Mouse (Mus musculus) common myeloid progenitor, adult 5-6 weeks (primary cell): ENCODE results near the gene Palld. TPM values are rescaled to one million over a fixed set of nuclear protein-coding genes. Genes with fewer than 3 reads are reported as not detected.

Source experiments
- ATAC-seq: replicated peaks from 2 replicates; pipeline ENCODE4 v1.8.0; 2016; ENCODE audit warnings: low read depth, mild to moderate bottlenecking, moderate TSS enrichment, inconsistent platforms; ENCODE audit not compliant: poor library complexity, severe bottlenecking
- total RNA-seq: library from RNA; stranded (forward); fragments of 200-1000, 187-1606 nt; gene quantifications from 2 replicates; pipeline ENCODE4 v1.2.3, GENCODE M21; 2017

The Palld gene
- total RNA-seq, 1 experiment from 2014 or later = 0.46 TPM

GRCm38 (mm10) chr8:61645642-61646041, 256.8 kb downstream of the Palld start:
- no peak for ATAC-seq

GRCm38 (mm10) chr8:61643215-61643614, 259.3 kb downstream of the Palld start:
- 0 out of 2 replicates have a peak, but pooled peaks have one; percentile 29 for ATAC-seq

DNA sequence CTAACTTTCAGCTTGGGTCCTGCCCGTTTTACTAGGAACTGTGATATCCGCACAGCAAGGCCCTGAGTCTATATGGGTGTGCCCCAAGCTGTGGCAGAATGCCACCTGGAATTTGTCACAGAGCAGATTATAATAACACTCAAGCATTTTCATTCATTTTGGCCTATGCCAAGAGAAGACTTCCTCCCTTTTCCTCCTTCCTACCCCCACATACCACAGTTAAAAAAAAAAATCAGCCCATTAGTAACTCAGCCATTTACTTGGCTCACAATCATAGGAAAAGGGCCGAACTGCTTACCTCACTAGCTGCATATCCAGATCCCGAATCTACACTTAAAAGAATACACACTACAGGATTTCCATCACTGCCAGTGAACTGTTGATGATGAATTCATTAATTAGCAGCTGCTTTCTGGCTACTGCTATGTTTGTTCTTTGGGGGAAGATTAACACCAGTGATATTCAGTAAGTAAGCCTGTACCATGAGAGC, 260.1 kb downstream of the Palld start:
- no peak for ATAC-seq

DNA sequence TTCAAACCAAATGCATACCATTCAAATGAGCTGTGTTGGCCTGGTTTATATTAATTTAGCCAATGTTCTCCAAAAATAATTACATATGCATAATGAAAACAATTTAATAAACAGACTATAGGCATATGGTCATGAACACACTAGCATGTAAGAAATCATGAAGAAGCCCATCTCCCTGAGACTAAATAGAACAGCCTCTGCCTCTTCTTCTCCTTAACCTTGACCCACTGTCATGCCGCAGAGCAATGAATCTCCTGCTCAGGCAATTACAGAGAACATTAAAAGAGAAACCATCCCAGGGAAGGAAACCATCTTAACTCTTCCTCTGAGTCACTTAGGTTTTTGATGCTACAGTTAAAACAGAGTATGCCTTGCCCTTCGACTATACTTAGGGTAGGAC, 262.9 kb downstream of the Palld start:
- no peak for ATAC-seq

DNA sequence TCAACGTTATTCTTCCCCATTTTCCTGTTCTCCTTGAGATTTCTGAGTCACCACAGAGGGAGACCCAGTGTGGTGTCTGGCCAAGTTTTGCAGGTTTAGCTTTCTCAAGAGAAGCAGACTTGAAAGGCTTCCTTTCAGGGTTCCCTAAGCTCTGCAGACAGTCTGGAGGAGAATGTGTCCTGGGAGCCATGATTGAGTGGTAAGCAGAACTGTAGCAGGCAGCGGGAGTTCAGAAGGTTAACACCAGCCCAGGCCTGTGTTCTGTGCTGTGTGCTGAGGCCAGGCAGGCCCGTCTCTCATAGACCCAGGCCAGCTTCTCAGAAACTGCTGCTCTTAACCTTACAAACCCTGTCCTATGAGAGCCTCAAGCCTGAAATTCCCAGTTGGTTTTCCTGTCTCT, 263.5 kb downstream of the Palld start:
- ATAC-seq = no peak

- 0 out of 2 replicates have a peak, but pooled peaks have one; percentile 11 for ATAC-seq
Measured at GRCm38 (mm10) chr8:61637736-61638135, 264.8 kb downstream of the Palld start.

DNA sequence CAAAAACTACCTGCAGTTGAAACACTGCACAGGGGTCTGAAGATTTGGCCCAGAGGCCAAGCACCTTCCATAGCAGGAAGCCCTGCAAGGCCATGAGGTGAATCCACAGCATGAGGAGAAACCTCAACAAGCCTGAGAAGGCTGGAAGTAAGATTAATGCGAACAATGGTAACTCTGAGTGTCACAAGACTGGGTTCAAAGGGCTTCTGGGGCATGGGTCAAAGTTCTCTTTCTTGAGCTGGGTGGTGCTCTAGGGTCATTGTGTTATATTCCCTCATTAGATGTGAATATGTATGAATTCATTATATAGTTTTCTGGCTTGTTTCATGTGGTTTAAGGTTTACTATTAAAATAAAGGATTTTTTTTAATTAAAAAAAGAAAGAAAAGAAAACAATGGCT, 267.7 kb downstream of the Palld start:
- no peak for ATAC-seq

DNA sequence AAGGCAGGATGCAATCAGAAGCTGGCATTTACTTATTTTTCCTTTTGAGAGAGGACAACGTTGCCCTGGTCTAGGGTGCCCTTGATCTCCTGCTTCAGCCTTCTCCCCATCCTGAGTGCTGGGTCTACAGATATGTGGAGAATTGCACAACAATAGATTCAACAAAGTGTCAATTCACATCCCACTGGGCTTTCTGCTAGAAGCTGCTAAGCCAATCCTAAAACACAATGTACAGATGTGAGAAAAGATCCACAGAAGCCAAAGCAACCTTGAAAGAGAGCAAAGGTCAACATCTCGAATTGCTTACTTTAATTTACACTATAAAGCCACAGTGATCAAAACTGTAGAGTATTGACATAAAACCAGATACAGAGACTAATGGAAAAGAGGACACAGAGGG, 270.2 kb downstream of the Palld start:
- ATAC-seq = no peak

DNA sequence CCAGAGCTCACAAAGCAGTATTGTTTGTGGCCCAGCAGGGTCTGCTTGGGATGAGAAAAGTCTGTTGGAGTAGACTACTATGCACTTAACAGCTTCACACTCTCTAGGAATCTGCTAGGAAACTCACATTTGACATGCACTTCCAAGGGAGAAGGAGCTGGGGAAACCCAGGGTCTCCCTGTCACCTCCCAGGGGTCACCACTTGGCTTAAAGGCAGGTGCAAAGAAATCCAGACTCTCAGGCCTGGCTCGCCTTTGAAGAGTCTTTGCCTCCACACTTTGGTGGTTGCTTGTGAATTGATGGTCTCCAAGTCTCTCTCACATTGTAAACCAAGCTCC, 272.9 kb downstream of the Palld start:
- no peak for ATAC-seq

GRCm38 (mm10) chr8:61628938-61629630, 273.4 kb downstream of the Palld start:
- no peak for ATAC-seq

- no peak for ATAC-seq
Measured at GRCm38 (mm10) chr8:61626246-61626952, 276.1 kb downstream of the Palld start.

GRCm38 (mm10) chr8:61625656-61626210, 276.8 kb downstream of the Palld start:
- ATAC-seq = no peak

- no peak for ATAC-seq
Measured at GRCm38 (mm10) chr8:61623485-61624417, 278.7 kb downstream of the Palld start.

GRCm38 (mm10) chr8:61621300-61621699, 281.2 kb downstream of the Palld start:
- ATAC-seq = peak; percentile 61

DNA sequence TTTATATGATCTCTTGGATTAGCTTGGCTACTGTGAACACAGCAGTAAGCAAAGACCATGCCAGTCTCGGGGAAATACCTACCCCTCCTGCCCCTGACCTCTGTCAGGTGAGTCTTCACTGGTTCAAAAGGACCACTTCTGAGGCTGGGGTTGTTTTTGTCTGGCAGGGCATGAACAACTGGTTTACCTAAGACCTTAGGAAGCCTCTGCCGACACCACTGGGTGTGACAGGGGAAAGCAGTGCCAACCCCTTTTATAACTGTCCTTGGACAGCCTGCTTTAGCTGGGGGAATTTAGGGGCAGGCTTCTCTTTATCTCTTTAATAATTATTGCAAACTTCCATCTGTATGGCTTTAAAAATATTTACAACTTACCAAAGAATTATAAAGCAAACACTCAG, 284.8 kb downstream of the Palld start:
- no peak for ATAC-seq

- ATAC-seq = no peak
Measured at GRCm38 (mm10) chr8:61617049-61617448, 285.4 kb downstream of the Palld start.

GRCm38 (mm10) chr8:61615711-61616697, 286.5 kb downstream of the Palld start:
- peak; percentile 93 for ATAC-seq

- ATAC-seq = no peak
Measured at GRCm38 (mm10) chr8:61611741-61612140, 290.7 kb downstream of the Palld start.

DNA sequence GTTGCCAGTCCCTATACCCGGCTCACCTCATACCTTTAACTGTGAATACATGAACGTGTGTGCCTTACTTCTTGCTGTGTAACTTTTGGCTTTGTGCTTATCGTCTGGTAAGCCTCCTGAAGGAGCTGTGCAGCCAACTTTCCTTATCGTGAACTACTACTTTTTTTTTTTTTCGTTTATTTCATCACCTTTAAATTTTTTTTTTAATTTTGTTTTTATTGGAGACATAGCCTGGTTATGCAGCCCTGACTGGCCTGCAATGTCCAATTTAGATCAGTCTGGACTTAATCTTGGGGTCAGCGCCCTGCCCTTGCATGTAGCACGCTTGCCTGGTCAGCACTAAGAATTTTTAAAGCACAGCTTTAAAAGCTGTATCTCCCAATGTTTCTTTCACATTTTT, 291.4 kb downstream of the Palld start:
- no peak for ATAC-seq
